Mouse (Mus musculus): ENCODE measurements around the gene Olfr458. TPM values are rescaled to one million over a fixed set of nuclear protein-coding genes. Genes with fewer than 3 reads are reported as not detected.

Gene Olfr458
- polyA plus RNA-seq, 1 experiment: not detected

- no peaks in the 10 kb centered on the region for H3K79me2 ChIP-seq (ENCODE audit: control insufficient read depth, insufficient read depth)
Observed at GRCm38 (mm10) chr6:42444491-42444890, 20.5 kb downstream of the Olfr458 start.

GRCm38 (mm10) chr6:42441395-42441794 lies 23.6 kb downstream of the Olfr458 start:
- TF ChIP-seq CEBPB (IDR thresholded peaks at IDR 0.05; ENCODE audit: low read depth) (no peak), FOSL1 (IDR thresholded peaks at IDR 0.05; ENCODE audit: insufficient read depth, low read length, poor library complexity, severe bottlenecking) (no peak), USF1 (IDR thresholded peaks at IDR 0.05; ENCODE audit: low read depth) (no peak), MYOG (IDR thresholded peaks at IDR 0.05; ENCODE audit: control insufficient read depth, extremely low read depth, insufficient read length) (no peak), MYOD1 (IDR thresholded peaks at IDR 0.05; ENCODE audit: control insufficient read depth, insufficient read length, low read depth) (no peak), MAX (IDR thresholded peaks at IDR 0.05) (no peak), CTCF (IDR thresholded peaks at IDR 0.05; ENCODE audit: control insufficient read depth, insufficient read depth, insufficient read length) (no peak)
- H3K27me3 ChIP-seq (ENCODE audit: control insufficient read depth, insufficient read depth, insufficient read length): no peaks in the 10 kb centered on the region
- H3K79me3 ChIP-seq (ENCODE audit: low read depth): no peaks in the 10 kb centered on the region
- no peak overlapping the region for H3ac ChIP-seq (ENCODE audit: control insufficient read depth, insufficient read length, low read depth)
- H3K4me3 ChIP-seq (ENCODE audit: insufficient read depth, poor library complexity, severe bottlenecking): no peak overlapping the region
- H3K36me3 ChIP-seq (ENCODE audit: control insufficient read depth, insufficient read depth): no peaks in the 10 kb centered on the region
- H3K79me2 ChIP-seq (ENCODE audit: control insufficient read depth, insufficient read depth): no peaks in the 10 kb centered on the region

More at GRCm38 (mm10) chr6:42444491-42444890, 20.5 kb downstream of the Olfr458 start:
- H3K36me3 ChIP-seq (ENCODE audit: control insufficient read depth, insufficient read depth): no peaks in the 10 kb centered on the region
- TF ChIP-seq MYOG (IDR thresholded peaks at IDR 0.05; ENCODE audit: control insufficient read depth, extremely low read depth, insufficient read length) (no peak), USF1 (IDR thresholded peaks at IDR 0.05; ENCODE audit: low read depth) (no peak), FOSL1 (IDR thresholded peaks at IDR 0.05; ENCODE audit: insufficient read depth, low read length, poor library complexity, severe bottlenecking) (no peak), CEBPB (IDR thresholded peaks at IDR 0.05; ENCODE audit: low read depth) (no peak), MAX (IDR thresholded peaks at IDR 0.05) (no peak), CTCF (IDR thresholded peaks at IDR 0.05; ENCODE audit: control insufficient read depth, insufficient read depth, insufficient read length) (no peak), MYOD1 (IDR thresholded peaks at IDR 0.05; ENCODE audit: control insufficient read depth, insufficient read length, low read depth) (no peak)
- H3K27me3 ChIP-seq (ENCODE audit: control insufficient read depth, insufficient read depth, insufficient read length): no peaks in the 10 kb centered on the region
- no peak overlapping the region for H3ac ChIP-seq (ENCODE audit: control insufficient read depth, insufficient read length, low read depth)
- no peaks in the 10 kb centered on the region for H3K79me3 ChIP-seq (ENCODE audit: low read depth)
- H3K4me3 ChIP-seq (ENCODE audit: insufficient read depth, poor library complexity, severe bottlenecking): no peak overlapping the region

GRCm38 (mm10) chr6:42435490-42435889 lies 29.5 kb downstream of the Olfr458 start:
- Histone ChIP-seq H3K27me3 (ENCODE audit: control insufficient read depth, insufficient read depth, insufficient read length) (no peaks in the 10 kb centered on the region), H3K79me3 (ENCODE audit: low read depth) (no peaks in the 10 kb centered on the region), H3ac (ENCODE audit: control insufficient read depth, insufficient read length, low read depth) (no peak overlapping the region), H3K36me3 (ENCODE audit: control insufficient read depth, insufficient read depth) (no peaks in the 10 kb centered on the region), H3K79me2 (ENCODE audit: control insufficient read depth, insufficient read depth) (no peaks in the 10 kb centered on the region), H3K4me3 (ENCODE audit: insufficient read depth, poor library complexity, severe bottlenecking) (no peak overlapping the region)
- TF ChIP-seq MYOD1 (IDR thresholded peaks at IDR 0.05; ENCODE audit: control insufficient read depth, insufficient read length, low read depth) (no peak), CTCF (IDR thresholded peaks at IDR 0.05; ENCODE audit: control insufficient read depth, insufficient read depth, insufficient read length) (no peak), MYOG (IDR thresholded peaks at IDR 0.05; ENCODE audit: control insufficient read depth, extremely low read depth, insufficient read length) (no peak)

- Histone ChIP-seq H3K36me3 (ENCODE audit: control insufficient read depth, insufficient read depth) (no peaks in the 10 kb centered on the region), H3K79me2 (ENCODE audit: control insufficient read depth, insufficient read depth) (no peaks in the 10 kb centered on the region), H3ac (ENCODE audit: control insufficient read depth, insufficient read length, low read depth) (no peak within 1 kb of the TSS), H3K27me3 (ENCODE audit: control insufficient read depth, insufficient read depth, insufficient read length) (no peaks in the 10 kb centered on the region), H3K4me3 (ENCODE audit: insufficient read depth, poor library complexity, severe bottlenecking) (no peak within 1 kb of the TSS), H3K79me3 (ENCODE audit: low read depth) (no peaks in the 10 kb centered on the region)
- TF ChIP-seq MAX (IDR thresholded peaks at IDR 0.05) (no peak), MYOD1 (IDR thresholded peaks at IDR 0.05; ENCODE audit: control insufficient read depth, insufficient read length, low read depth) (no peak), CEBPB (IDR thresholded peaks at IDR 0.05; ENCODE audit: low read depth) (no peak), USF1 (IDR thresholded peaks at IDR 0.05; ENCODE audit: low read depth) (no peak), FOSL1 (IDR thresholded peaks at IDR 0.05; ENCODE audit: insufficient read depth, low read length, poor library complexity, severe bottlenecking) (no peak), MYOG (IDR thresholded peaks at IDR 0.05; ENCODE audit: control insufficient read depth, extremely low read depth, insufficient read length) (no peak), CTCF (IDR thresholded peaks at IDR 0.05; ENCODE audit: control insufficient read depth, insufficient read depth, insufficient read length) (no peak)
Observed at GRCm38 (mm10) chr6:42434446-42434845, 30.6 kb downstream of the Olfr458 start, which contains the start of gene Tas2r126. TSS of gene Tas2r126 (plus strand) at chr6:42434535.

- no peaks in the 10 kb centered on the region for H3K79me3 ChIP-seq (ENCODE audit: low read depth)
- no peaks in the 10 kb centered on the region for H3K36me3 ChIP-seq (ENCODE audit: control insufficient read depth, insufficient read depth)
- H3K27me3 ChIP-seq (ENCODE audit: control insufficient read depth, insufficient read depth, insufficient read length): no peaks in the 10 kb centered on the region
- no peak overlapping the region for H3ac ChIP-seq (ENCODE audit: control insufficient read depth, insufficient read length, low read depth)
- H3K4me3 ChIP-seq (ENCODE audit: insufficient read depth, poor library complexity, severe bottlenecking): no peak overlapping the region
- no peaks in the 10 kb centered on the region for H3K79me2 ChIP-seq (ENCODE audit: control insufficient read depth, insufficient read depth)
- TF ChIP-seq USF1 (IDR thresholded peaks at IDR 0.05; ENCODE audit: low read depth) (no peak), MYOG (IDR thresholded peaks at IDR 0.05; ENCODE audit: control insufficient read depth, extremely low read depth, insufficient read length) (no peak), FOSL1 (IDR thresholded peaks at IDR 0.05; ENCODE audit: insufficient read depth, low read length, poor library complexity, severe bottlenecking) (no peak)
Observed at GRCm38 (mm10) chr6:42433554-42433953, 31.4 kb downstream of the Olfr458 start.

- TF ChIP-seq CEBPB (IDR thresholded peaks at IDR 0.05; ENCODE audit: low read depth) (no peak), MAX (IDR thresholded peaks at IDR 0.05) (no peak), MYOD1 (IDR thresholded peaks at IDR 0.05; ENCODE audit: control insufficient read depth, insufficient read length, low read depth) (no peak), MYOG (IDR thresholded peaks at IDR 0.05; ENCODE audit: control insufficient read depth, extremely low read depth, insufficient read length) (no peak), USF1 (IDR thresholded peaks at IDR 0.05; ENCODE audit: low read depth) (no peak), CTCF (IDR thresholded peaks at IDR 0.05; ENCODE audit: control insufficient read depth, insufficient read depth, insufficient read length) (no peak), FOSL1 (IDR thresholded peaks at IDR 0.05; ENCODE audit: insufficient read depth, low read length, poor library complexity, severe bottlenecking) (no peak)
- no peaks in the 10 kb centered on the region for H3K27me3 ChIP-seq (ENCODE audit: control insufficient read depth, insufficient read depth, insufficient read length)
- no peaks in the 10 kb centered on the region for H3K79me3 ChIP-seq (ENCODE audit: low read depth)
- no peak overlapping the region for H3ac ChIP-seq (ENCODE audit: control insufficient read depth, insufficient read length, low read depth)
- H3K36me3 ChIP-seq (ENCODE audit: control insufficient read depth, insufficient read depth): no peaks in the 10 kb centered on the region
- H3K79me2 ChIP-seq (ENCODE audit: control insufficient read depth, insufficient read depth): no peaks in the 10 kb centered on the region
- H3K4me3 ChIP-seq (ENCODE audit: insufficient read depth, poor library complexity, severe bottlenecking): no peak overlapping the region
Observed at GRCm38 (mm10) chr6:42426337-42426736, 38.7 kb downstream of the Olfr458 start.

Measured in C2C12 (cell line).